Mouse (Mus musculus) CD4-positive, CD25-positive, alpha-beta regulatory T cell, adult 4 months (primary cell): Measurements from ENCODE around the gene Spred2. TPM values are rescaled to one million over a fixed set of nuclear protein-coding genes. Genes with fewer than 3 reads are reported as not detected.

Source experiments
- ATAC-seq: one replicate; pipeline ENCODE4 v1.8.0; 2017
- polyA plus RNA-seq, 2 experiments: library from polyadenylated mRNA; unstranded; fragments of 100-300 nt; shearing (Covaris generic); gene quantifications; one replicate each; pipeline ENCODE4 v1.2.1; 2017

The Spred2 gene
- 1 to 10 TPM; 2.8 to 4.4 TPM for polyA plus RNA-seq

- peak; percentile 66 for ATAC-seq
Observed at GRCm38 (mm10) chr11:19923888-19924756, at the start of gene Spred2. Gene Spred2 (plus strand): TSS chr11:19924375.

- no peak for ATAC-seq
Observed at GRCm38 (mm10) chr11:19875551-19875950, 48.6 kb upstream of the Spred2 start.

GRCm38 (mm10) chr11:19875964-19876363 is 48.2 kb upstream of the Spred2 start:
- ATAC-seq = no peak

- ATAC-seq = no peak
Observed at GRCm38 (mm10) chr11:19877239-19877915, 46.8 kb upstream of the Spred2 start.

GRCm38 (mm10) chr11:19881342-19881741 is 42.8 kb upstream of the Spred2 start:
- no peak for ATAC-seq

DNA sequence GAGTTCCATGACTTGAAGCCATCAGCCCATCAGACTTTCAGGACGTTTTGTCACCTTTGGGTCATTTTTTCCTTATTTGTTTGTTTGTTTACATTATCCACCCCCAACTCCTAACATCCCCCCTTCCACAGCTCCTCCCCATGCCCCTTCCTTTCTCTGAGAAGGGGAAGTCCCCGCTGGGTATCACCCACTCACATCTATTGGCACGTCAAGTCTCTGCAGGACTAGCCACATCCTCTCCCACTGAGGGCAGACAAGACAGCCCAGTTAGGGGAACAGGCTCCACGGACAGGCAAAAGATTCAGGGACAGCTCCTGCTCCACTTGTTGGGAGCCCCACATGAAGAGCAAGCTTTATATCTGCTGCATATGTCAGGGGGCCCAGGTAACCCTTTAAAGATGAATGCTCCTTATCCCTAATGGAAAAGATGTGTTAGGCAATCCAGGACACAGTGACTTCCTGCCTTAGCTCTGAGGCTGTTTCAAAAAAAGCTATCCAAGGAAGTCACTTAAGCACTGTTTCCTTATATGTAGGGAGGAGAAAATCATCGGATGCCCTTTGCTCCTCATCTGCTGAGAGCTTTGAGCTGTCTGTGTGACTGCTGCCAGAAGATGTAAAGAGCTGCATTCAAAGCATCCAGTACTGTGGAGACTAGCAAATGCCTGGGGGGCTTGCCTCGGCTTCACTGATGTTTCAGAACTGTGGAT is 33.3 kb upstream of the Spred2 start:
- peak; percentile 93 for ATAC-seq

GRCm38 (mm10) chr11:19893233-19893632 is 30.9 kb upstream of the Spred2 start:
- ATAC-seq = no peak

DNA sequence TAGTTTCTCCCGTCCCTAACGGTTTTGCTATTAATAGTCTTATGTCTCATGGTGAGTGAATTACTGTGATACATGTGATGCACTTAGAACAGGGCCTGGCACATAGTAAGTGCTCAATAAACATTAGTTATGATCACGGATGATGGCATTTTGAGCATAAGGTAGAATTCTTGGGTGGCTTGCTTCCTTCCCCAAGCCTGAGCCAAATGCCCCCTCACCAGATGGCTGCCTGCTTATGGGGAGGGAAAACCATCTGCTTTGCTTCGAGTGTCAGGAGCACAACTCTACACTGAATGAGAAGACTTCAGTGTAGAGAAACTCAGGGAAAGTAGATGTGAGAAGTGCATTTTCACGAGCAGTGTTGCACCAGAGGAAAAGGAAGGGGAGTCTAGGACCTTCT is 24.6 kb upstream of the Spred2 start:
- no peak for ATAC-seq

- ATAC-seq = no peak
Observed at GRCm38 (mm10) chr11:19900712-19901111, 23.5 kb upstream of the Spred2 start.

- ATAC-seq = no peak
Observed at GRCm38 (mm10) chr11:19911216-19911615, 13.0 kb upstream of the Spred2 start.

- ATAC-seq = no peak
Observed at GRCm38 (mm10) chr11:19912179-19912578, 12.0 kb upstream of the Spred2 start.

DNA sequence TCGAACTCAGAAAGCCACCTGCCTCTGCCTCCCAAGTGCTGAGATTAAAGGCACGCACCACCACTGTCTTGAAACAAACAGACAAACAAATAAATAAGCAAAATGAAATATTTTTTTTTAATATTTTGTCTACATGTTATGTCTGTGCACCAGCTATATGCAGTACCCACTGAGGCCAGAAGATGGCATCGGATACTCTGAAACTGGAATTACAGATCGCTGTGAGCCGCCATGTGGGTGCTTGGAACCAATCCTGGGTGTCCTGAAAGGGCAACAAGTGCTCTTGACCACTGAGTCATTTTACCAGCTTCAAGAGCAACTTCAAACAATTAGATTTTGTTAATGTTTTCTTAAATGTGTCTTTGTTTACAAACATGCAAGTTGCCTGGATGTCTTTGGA is 11.5 kb upstream of the Spred2 start:
- no peak for ATAC-seq

GRCm38 (mm10) chr11:19913761-19914160 is 10.4 kb upstream of the Spred2 start:
- ATAC-seq = no peak

DNA sequence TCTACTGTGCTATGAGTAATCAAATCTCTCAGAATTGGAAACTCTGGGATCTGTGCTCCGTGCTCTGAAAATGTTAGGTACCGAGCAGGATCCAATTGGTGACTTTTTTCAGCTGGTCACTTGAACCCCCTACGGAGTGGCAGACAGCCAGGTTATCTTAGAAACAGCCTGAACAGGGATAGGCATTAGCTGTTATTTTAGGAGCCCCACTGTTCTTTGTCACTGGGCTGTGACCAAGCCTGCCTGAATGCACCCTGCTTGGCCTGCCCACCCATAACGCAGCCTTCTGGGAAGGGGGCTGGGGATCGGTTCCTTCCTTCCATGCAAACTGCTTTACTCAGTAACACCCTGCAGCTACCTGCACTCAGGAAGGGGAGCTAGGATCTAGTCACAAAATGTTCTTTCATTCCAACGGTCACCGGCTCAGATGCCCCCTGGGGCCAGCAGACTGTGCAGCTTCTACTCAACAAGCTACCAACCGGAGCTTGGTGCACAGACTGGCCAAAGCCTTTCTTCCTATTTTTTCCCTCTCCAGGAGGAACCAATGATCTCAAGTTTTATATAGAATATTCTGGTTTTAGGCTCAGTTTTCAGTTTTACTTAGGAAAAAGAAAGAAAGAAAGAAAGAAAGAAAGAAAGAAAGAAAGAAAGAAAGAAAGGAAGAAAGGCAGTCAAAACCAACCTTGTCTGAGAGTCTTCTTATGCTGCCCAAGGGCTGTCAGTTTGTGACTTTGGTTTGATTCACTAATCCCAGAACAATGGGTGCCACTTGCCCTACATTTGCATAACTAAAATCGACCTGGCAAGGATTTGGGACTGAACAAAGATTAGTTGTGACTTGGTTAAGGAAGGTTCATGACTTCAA is 6.6 kb upstream of the Spred2 start:
- ATAC-seq = no peak

DNA sequence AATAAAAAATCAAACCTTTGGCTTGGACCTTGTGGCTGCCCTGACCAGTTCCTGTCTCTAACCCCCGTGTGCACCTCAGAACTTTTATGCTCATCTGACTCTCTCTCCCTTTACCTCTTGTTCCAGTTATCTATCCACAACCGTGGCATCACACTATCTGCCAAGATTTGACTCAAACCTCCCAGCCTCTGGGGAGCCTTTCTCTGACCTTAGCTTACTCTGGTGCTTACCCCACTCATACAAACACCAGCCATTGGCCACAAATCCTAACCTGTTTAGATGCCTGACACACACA is 6.0 kb upstream of the Spred2 start:
- no peak for ATAC-seq

DNA sequence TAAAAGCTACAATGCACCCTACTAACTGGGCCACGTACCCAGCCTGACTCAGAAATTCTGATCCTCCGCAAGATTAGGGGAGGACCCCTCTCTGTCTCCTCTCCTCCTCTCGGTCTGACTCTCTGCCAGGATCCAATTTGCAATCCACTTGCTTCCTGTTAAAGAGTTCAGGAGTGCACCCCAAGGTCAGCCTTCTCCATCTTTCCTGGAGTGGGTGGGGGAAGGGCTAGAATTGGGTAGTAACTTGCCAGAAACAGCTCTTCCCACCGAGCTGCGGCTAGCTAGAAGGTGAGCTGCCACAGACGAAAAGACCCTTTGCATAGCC is 4.8 kb upstream of the Spred2 start:
- no peak for ATAC-seq

DNA sequence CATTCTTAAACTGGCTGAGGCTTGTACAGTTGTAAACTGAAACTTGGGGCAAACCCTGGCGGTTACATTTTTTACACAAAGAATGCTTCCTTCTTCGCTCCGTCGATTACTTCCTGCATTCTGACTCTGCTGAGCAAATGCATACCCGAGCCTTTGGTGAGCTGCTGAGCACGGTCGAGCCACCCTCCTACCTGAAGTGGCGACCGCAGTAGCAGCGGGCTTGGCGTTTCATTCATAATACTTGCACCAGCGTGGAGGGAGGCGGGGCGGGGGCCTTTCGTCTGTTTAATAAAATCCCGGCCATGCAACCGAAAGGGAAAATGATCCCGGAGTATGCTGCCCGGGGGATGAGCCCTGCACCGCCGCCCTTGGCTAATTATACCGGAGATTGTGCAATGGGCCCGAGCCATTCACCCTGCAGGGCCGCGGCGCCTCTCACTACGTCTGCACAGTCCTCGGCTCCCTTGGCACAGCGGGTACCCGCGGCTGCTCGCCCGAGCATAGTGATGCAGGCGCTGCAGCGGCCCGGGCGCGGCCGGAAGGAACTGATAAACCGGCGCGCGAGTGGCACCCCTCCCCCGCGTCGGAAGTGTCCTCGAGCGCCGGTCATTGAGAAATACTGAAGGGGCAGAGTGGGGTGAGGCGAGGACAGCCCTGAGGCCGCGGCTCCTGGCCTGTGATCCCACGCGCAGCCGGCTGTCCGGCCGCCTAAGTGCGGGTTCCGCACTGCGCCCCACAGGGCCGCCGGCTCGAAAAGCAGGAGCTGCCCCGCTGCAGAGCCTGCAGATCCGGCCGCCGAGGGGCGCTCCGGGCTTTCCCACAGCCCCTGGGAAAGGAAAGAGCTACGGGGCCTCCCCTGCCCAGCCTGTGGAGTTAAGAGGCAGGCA is 4.1 kb upstream of the Spred2 start:
- peak; percentile 52 for ATAC-seq

GRCm38 (mm10) chr11:19921723-19922122 is 2.5 kb upstream of the Spred2 start:
- no peak for ATAC-seq

GRCm38 (mm10) chr11:19922208-19922607 is 2.0 kb upstream of the Spred2 start:
- ATAC-seq = no peak

GRCm38 (mm10) chr11:19924757-19925148 is 578 bp downstream of the Spred2 start:
- peak; percentile 9 for ATAC-seq

GRCm38 (mm10) chr11:19925149-19925975 is 1.2 kb downstream of the Spred2 start:
- peak; percentile 40 for ATAC-seq
